Mouse (Mus musculus) heart, embryonic 13.5 days (tissue): ENCODE results near the gene Adam6a. TPM values are rescaled to one million over a fixed set of nuclear protein-coding genes. Genes with fewer than 3 reads are reported as not detected.
"Not testable (repeated sequence)": the region's sequence is repeated elsewhere in the genome, so short reads cannot be mapped to it uniquely, and the experiment has no call there.

Experiments used
- ATAC-seq: fragments of 200-750 bp; cut with Nextera tagmentation; 2 replicates; pipeline ENCODE4 v1.8.0; 2017; ENCODE audit warnings: moderate TSS enrichment; ENCODE audit not compliant: insufficient number of reproducible peaks, low FRiP score, low TSS enrichment; ENCODE audit errors: extremely low read depth
- H3K27ac ChIP-seq: fragments of 300-500 bp; sonication (generic); replicated peaks from 2 replicates; pipeline ENCODE4 v1.5.1; 2015; ENCODE audit warnings: moderate library complexity, mild to moderate bottlenecking, inconsistent platforms
- H3K27me3 ChIP-seq: fragments of 300-500 bp; sonication (generic); replicated peaks from 2 replicates; pipeline ENCODE4 v1.6.1; 2015; ENCODE audit warnings: mild to moderate bottlenecking, inconsistent platforms
- H3K36me3 ChIP-seq: fragments of 300-500 bp; sonication (generic); 2 replicates; pipeline ENCODE4 v1.6.1; 2015; ENCODE audit warnings: mild to moderate bottlenecking, inconsistent platforms
- H3K4me1 ChIP-seq: fragments of 300-500 bp; sonication (generic); 2 replicates; pipeline ENCODE4 v1.6.1; 2015; ENCODE audit warnings: inconsistent platforms
- H3K4me2 ChIP-seq: fragments of 300-500 bp; sonication (generic); 2 replicates; pipeline ENCODE4 v1.6.1; 2015; ENCODE audit warnings: inconsistent platforms, mild to moderate bottlenecking, moderate library complexity
- H3K4me3 ChIP-seq: fragments of 300-500 bp; sonication (generic); 2 replicates; pipeline ENCODE4 v1.5.1; 2015; ENCODE audit warnings: moderate library complexity, mild to moderate bottlenecking, inconsistent platforms
- H3K9ac ChIP-seq: fragments of 300-500 bp; sonication (generic); 2 replicates; pipeline ENCODE4 v1.6.1; 2015; ENCODE audit warnings: inconsistent platforms, mild to moderate bottlenecking, moderate library complexity
- H3K9me3 ChIP-seq: fragments of 300-500 bp; sonication (generic); 2 replicates; pipeline ENCODE4 v1.6.1; 2016; ENCODE audit warnings: inconsistent platforms
- WGBS: fragments of 180-500 bp; shearing (Covaris S2); methylation state at CpG from one replicate; pipeline ENCODE4 v1.1.7; 2015; ENCODE audit warnings: mixed read lengths; 5-methylcytosine and 5-hydroxymethylcytosine counted together
- polyA plus RNA-seq: library from polyadenylated mRNA; unstranded; fragments of >200 nt; fragmentation: Nextera tagmentation; extraction: Ambion mirVana; gene quantifications from 2 replicates; pipeline ENCODE4 v1.2.1, GENCODE M21; 2015

Adam6a gene
- not detected in 2 replicates for polyA plus RNA-seq

GRCm38 (mm10) chr12:113543608-113544007 lies at the start of gene Adam6a:
Gene Adam6a (plus strand): TSS chr12:113543908.
- H3K4me1 ChIP-seq, H3K27ac ChIP-seq, H3K27me3 ChIP-seq, H3K4me3 ChIP-seq, ATAC-seq, H3K9me3 ChIP-seq, H3K4me2 ChIP-seq, H3K9ac ChIP-seq, H3K36me3 ChIP-seq: not testable (repeated sequence)
- 67% methylated on average over 1 of the region's 1 CpGs for WGBS

- Histone ChIP-seq H3K27me3 (no peaks in the 10 kb centered on the region), H3K4me2 (no peak overlapping the region), H3K9ac (no peak overlapping the region), H3K4me1 (no peaks in the 10 kb centered on the region), H3K27ac (no peak overlapping the region), H3K9me3 (peaks cover 10% of the 10 kb centered on the region; the same call in 1 of the 2 replicates), H3K36me3 (no peaks in the 10 kb centered on the region), H3K4me3 (no peak overlapping the region)
- no peak for ATAC-seq
- WGBS = 54% methylated on average over 2 of the region's 2 CpGs
These were observed 17.8 kb upstream of the Adam6a start for GRCm38 (mm10) chr12:113525901-113526300.

GRCm38 (mm10) chr12:113578241-113578640 lies 34.5 kb downstream of the Adam6a start:
- ATAC-seq = no peak
- H3K4me1 ChIP-seq = no peaks in the 10 kb centered on the region
- 46% methylated on average over 6 of the region's 6 CpGs for WGBS
- no peak overlapping the region for H3K9ac ChIP-seq
- H3K36me3 ChIP-seq = no peaks in the 10 kb centered on the region
- no peaks in the 10 kb centered on the region for H3K27me3 ChIP-seq
- peaks cover 11% of the 10 kb centered on the region; the same call in 1 of the 2 replicates for H3K9me3 ChIP-seq
- H3K4me3 ChIP-seq = no peak overlapping the region
- no peak overlapping the region for H3K4me2 ChIP-seq
- no peak overlapping the region for H3K27ac ChIP-seq

- WGBS = 50% methylated on average over 1 of the region's 1 CpGs
- Histone ChIP-seq H3K4me1 (no peaks in the 10 kb centered on the region), H3K9me3 (0 out of 2 replicates have a peak, but pooled peaks cover 3% of the 10 kb centered on the region), H3K27ac (no peak overlapping the region), H3K4me2 (no peak overlapping the region), H3K9ac (no peak overlapping the region), H3K4me3 (no peak overlapping the region), H3K36me3 (no peaks in the 10 kb centered on the region), H3K27me3 (no peaks in the 10 kb centered on the region)
- no peak for ATAC-seq
These were observed 44.3 kb downstream of the Adam6a start for GRCm38 (mm10) chr12:113588001-113588400.

Other genes with a start within 250 kb of the Adam6a start
- gene Adam6b, start 54.4 kb upstream of the Adam6a start, polyA plus RNA-seq = not detected in 2 replicates